Mouse (Mus musculus): ENCODE data around the gene Wfdc9. TPM values are rescaled to one million over a fixed set of nuclear protein-coding genes. Genes with fewer than 3 reads are reported as not detected.

The Wfdc9 gene
- polyA plus RNA-seq, 1 experiment: not detected

Other genes starting within 250 kb of the Wfdc9 start
- gene Sdc4, start 212.7 kb downstream of the Wfdc9 start, polyA plus RNA-seq (2012; ENCODE audit: insufficient read depth, insufficient read length, missing spikeins): 34.7 and 37.6 TPM in 2 replicates
- gene Sys1, start 199.6 kb downstream of the Wfdc9 start, polyA plus RNA-seq (2012; ENCODE audit: insufficient read depth, insufficient read length, missing spikeins): 24.4 and 27.2 TPM in 2 replicates
- 2.4 TPM in 1 of 2 replicates, not detected in the other for gene Gm20458, start 195.6 kb downstream of the Wfdc9 start, polyA plus RNA-seq (2012; ENCODE audit: insufficient read depth, insufficient read length, missing spikeins)
- gene Trp53tg5, start 182.9 kb downstream of the Wfdc9 start, polyA plus RNA-seq (2012; ENCODE audit: insufficient read depth, insufficient read length, missing spikeins): not detected in 2 replicates
- 23.0 and 26.8 TPM in 2 replicates for gene Dbndd2, start 170.5 kb downstream of the Wfdc9 start, polyA plus RNA-seq (2012; ENCODE audit: insufficient read depth, insufficient read length, missing spikeins)
- gene Pigt, start 159.1 kb downstream of the Wfdc9 start, polyA plus RNA-seq (2012; ENCODE audit: insufficient read depth, insufficient read length, missing spikeins): 15.7 and 21.6 TPM in 2 replicates
- not detected in 2 replicates for gene Wfdc2, start 94.2 kb downstream of the Wfdc9 start, polyA plus RNA-seq (2012; ENCODE audit: insufficient read depth, insufficient read length, missing spikeins)
- not detected in 2 replicates for gene Spint3, start 83.1 kb downstream of the Wfdc9 start, polyA plus RNA-seq (2012; ENCODE audit: insufficient read depth, insufficient read length, missing spikeins)
- not detected in 2 replicates for gene Wfdc6a, start 71.1 kb downstream of the Wfdc9 start, polyA plus RNA-seq (2012; ENCODE audit: insufficient read depth, insufficient read length, missing spikeins)
- not detected in 2 replicates for gene Eppin, start 63.0 kb downstream of the Wfdc9 start, polyA plus RNA-seq (2012; ENCODE audit: insufficient read depth, insufficient read length, missing spikeins)
- gene Wfdc6b, start 43.1 kb downstream of the Wfdc9 start, polyA plus RNA-seq (2012; ENCODE audit: insufficient read depth, insufficient read length, missing spikeins): not detected in 2 replicates
- not detected in 2 replicates for gene Wfdc8, start 43.0 kb downstream of the Wfdc9 start, polyA plus RNA-seq (2012; ENCODE audit: insufficient read depth, insufficient read length, missing spikeins)
- not detected in 2 replicates for gene Wfdc16, start 17.8 kb downstream of the Wfdc9 start, polyA plus RNA-seq (2012; ENCODE audit: insufficient read depth, insufficient read length, missing spikeins)
- gene Wfdc10, start 537 bp downstream of the Wfdc9 start, polyA plus RNA-seq (2012; ENCODE audit: insufficient read depth, insufficient read length, missing spikeins): not detected in 2 replicates
- not detected in 2 replicates for gene Wfdc11, start 17.5 kb upstream of the Wfdc9 start, polyA plus RNA-seq (2012; ENCODE audit: insufficient read depth, insufficient read length, missing spikeins)
- not detected in 2 replicates for gene Wfdc13, start 28.5 kb upstream of the Wfdc9 start, polyA plus RNA-seq (2012; ENCODE audit: insufficient read depth, insufficient read length, missing spikeins)
- not detected in 2 replicates for gene Spint4, start 41.9 kb upstream of the Wfdc9 start, polyA plus RNA-seq (2012; ENCODE audit: insufficient read depth, insufficient read length, missing spikeins)
- not detected in 2 replicates for gene Spint5, start 58.7 kb upstream of the Wfdc9 start, polyA plus RNA-seq (2012; ENCODE audit: insufficient read depth, insufficient read length, missing spikeins)
- gene Wfdc3, start 89.3 kb upstream of the Wfdc9 start, polyA plus RNA-seq (2012; ENCODE audit: insufficient read depth, insufficient read length, missing spikeins): not detected in 2 replicates
- 12.7 and 16.6 TPM in 2 replicates for gene Dnttip1, start 89.4 kb upstream of the Wfdc9 start, polyA plus RNA-seq (2012; ENCODE audit: insufficient read depth, insufficient read length, missing spikeins)
- 1.4 and 3.8 TPM in 2 replicates for gene Ube2c, start 113.3 kb upstream of the Wfdc9 start, polyA plus RNA-seq (2012; ENCODE audit: insufficient read depth, insufficient read length, missing spikeins)
- 204 and 410 TPM in 2 replicates for gene Tnnc2, start 123.4 kb upstream of the Wfdc9 start, polyA plus RNA-seq (2012; ENCODE audit: insufficient read depth, insufficient read length, missing spikeins)
- 28.2 and 36.8 TPM in 2 replicates for gene Snx21, start 129.2 kb upstream of the Wfdc9 start, polyA plus RNA-seq (2012; ENCODE audit: insufficient read depth, insufficient read length, missing spikeins)
- gene Acot8, start 148.3 kb upstream of the Wfdc9 start, polyA plus RNA-seq (2012; ENCODE audit: insufficient read depth, insufficient read length, missing spikeins): 15.5 and 16.3 TPM in 2 replicates
- 1.5 and 3.6 TPM in 2 replicates for gene Zswim3, start 148.5 kb upstream of the Wfdc9 start, polyA plus RNA-seq (2012; ENCODE audit: insufficient read depth, insufficient read length, missing spikeins)
- gene Zswim1, start 166.1 kb upstream of the Wfdc9 start, polyA plus RNA-seq (2012; ENCODE audit: insufficient read depth, insufficient read length, missing spikeins): 4.1 and 5.3 TPM in 2 replicates
- not detected in 2 replicates for gene Spata25, start 172.0 kb upstream of the Wfdc9 start, polyA plus RNA-seq (2012; ENCODE audit: insufficient read depth, insufficient read length, missing spikeins)
- 44.9 and 55.0 TPM in 2 replicates for gene Ctsa, start 176.3 kb upstream of the Wfdc9 start, polyA plus RNA-seq (2012; ENCODE audit: insufficient read depth, insufficient read length, missing spikeins)
- 1.1 and 4.1 TPM in 2 replicates for gene Neurl2, start 176.9 kb upstream of the Wfdc9 start, polyA plus RNA-seq (2012; ENCODE audit: insufficient read depth, insufficient read length, missing spikeins)
- 59.0 and 82.5 TPM in 2 replicates for gene Pltp, start 201.1 kb upstream of the Wfdc9 start, polyA plus RNA-seq (2012; ENCODE audit: insufficient read depth, insufficient read length, missing spikeins)
- 21.6 and 25.6 TPM in 2 replicates for gene Pcif1, start 222.7 kb upstream of the Wfdc9 start, polyA plus RNA-seq (2012; ENCODE audit: insufficient read depth, insufficient read length, missing spikeins)